Mouse (Mus musculus) cerebellum, adult 18-20 months (tissue): ENCODE data around the gene N4bp1.

Experiments
- DNase-seq, 2 experiments: peaks; one replicate each; pipeline ENCODE4 v3.0.0; 2021

Gene N4bp1

GRCm38 (mm10) chr8:86820186-86820755 lies 64.8 kb downstream of the N4bp1 start:
- no peak for DNase-seq

- no peak for DNase-seq
Measured at GRCm38 (mm10) chr8:86819426-86819825, 65.6 kb downstream of the N4bp1 start.

- DNase-seq = no peak
Measured at GRCm38 (mm10) chr8:86808990-86809960, 75.8 kb downstream of the N4bp1 start.

GRCm38 (mm10) chr8:86808239-86808638 lies 76.8 kb downstream of the N4bp1 start:
- DNase-seq = peak; percentile 35 to 54

DNA sequence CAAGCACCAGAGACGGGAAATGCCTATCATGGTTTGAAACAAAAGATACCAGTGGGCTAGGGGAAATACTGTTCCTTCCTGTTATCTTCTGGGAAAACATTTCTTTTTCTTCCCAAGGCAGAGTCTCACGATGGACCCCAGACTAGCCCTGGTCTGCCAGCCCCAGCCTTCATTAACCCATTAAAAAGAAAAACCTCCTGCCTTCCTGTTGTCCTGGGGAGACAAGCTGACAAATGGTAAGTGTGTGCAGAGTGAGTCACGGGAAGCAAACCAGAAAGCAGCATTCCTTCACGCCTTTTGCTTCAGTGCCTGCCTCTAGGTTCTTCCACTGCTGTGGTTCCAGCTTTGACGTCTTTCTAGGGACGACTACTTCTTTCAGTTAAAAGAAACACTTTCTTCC lies 83.1 kb downstream of the N4bp1 start:
- no peak for DNase-seq

- DNase-seq = no peak
Measured at GRCm38 (mm10) chr8:86800966-86801365, 84.1 kb downstream of the N4bp1 start.

- DNase-seq = no peak
Measured at GRCm38 (mm10) chr8:86798141-86798540, 86.9 kb downstream of the N4bp1 start.

DNA sequence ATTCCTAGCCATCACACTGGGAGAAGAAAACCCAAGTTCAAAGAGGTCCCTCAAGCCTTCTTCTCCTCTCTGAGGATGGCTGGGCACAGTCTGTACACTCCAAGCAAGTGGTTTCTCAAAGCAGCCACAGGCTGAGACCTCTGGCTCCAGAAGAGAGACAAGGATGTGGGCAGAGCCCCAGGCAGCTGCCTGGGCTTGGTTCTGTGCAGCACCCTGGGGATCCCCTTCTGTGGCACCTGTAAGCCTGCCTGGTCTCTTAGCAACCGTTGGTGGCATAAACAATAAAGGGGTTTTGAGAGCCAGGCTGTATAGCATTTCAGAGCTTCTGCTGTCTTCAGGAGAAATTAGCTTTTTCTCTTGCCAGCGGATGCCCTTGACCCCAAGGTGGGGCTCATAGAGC lies 87.4 kb downstream of the N4bp1 start:
- no peak for DNase-seq

GRCm38 (mm10) chr8:86794716-86795115 lies 90.3 kb downstream of the N4bp1 start:
- DNase-seq = no peak

GRCm38 (mm10) chr8:86791542-86791941 lies 93.5 kb downstream of the N4bp1 start:
- DNase-seq = no peak

DNA sequence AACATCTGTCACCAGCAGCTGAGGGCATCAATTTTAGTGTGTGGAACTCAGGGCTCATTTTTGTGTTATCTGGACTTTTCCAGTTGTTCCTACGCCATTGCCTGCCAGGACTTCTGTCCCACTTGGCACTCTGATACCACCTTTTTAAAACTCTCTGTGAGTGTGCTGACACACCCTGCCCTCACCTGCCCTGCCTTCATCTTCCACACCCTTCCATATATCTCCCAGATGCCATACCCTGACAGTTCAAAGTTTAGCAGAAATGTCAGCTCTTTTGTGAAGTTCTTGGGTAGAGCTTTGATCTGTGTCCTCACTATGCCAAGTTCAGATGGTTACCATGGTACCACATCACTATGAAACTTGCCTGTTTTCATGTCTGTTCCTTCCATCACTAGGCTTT lies 95.5 kb downstream of the N4bp1 start:
- DNase-seq = no peak

DNA sequence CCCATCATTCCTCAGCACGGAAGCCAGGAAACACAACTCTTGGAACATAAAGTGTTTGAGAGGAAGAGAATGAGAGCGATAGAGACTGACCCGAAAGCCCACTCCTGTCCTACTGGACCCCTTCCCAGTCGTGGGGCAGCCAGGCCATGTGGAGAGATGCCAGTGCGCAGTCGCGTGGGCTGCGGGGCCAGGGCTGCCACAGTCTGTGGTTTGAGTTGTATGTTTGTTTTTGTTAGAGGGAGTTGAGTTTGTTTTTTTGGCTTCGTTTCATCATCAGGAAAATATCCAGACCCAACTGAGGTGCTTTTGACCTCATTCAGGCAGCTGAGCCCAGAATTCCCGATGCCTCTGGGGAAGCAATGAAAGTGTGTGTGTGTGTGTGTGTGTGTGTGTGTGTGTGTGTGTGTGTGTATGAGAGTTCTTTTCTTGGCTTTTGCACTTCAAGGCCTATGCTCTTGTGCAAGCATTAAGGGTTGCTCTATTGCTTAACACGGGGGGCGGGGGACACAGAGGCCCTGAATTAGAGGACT lies 97.1 kb downstream of the N4bp1 start:
- DNase-seq = no peak

DNA sequence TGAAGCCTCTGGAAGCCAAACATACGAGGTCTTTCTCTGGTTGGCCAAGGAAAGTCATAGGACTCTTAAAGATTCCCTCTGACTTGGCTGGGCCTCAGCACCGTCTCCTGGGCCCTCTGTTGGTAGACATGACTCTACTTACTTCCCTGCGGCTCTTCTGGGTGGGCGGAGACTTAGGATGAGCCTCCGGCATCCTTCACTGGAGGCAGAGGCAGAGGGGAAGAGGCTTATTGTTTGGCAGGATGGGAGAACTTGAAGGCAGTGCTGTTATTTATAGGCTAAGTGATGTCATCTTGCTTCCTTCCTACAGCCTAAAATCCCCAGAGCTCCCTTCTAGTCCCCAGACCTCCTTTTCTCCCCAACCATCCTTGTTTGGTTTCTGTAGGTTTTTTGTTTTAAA lies 98.6 kb downstream of the N4bp1 start:
- DNase-seq = no peak

GRCm38 (mm10) chr8:86781094-86781493 lies 104.0 kb downstream of the N4bp1 start:
- DNase-seq = no peak

GRCm38 (mm10) chr8:86779207-86779606 lies 105.9 kb downstream of the N4bp1 start:
- no peak for DNase-seq

GRCm38 (mm10) chr8:86769945-86770715 lies 114.9 kb downstream of the N4bp1 start:
- no peak for DNase-seq

- DNase-seq = peak; percentile 7 to 8
Measured at GRCm38 (mm10) chr8:86768499-86768898, 116.6 kb downstream of the N4bp1 start.

DNA sequence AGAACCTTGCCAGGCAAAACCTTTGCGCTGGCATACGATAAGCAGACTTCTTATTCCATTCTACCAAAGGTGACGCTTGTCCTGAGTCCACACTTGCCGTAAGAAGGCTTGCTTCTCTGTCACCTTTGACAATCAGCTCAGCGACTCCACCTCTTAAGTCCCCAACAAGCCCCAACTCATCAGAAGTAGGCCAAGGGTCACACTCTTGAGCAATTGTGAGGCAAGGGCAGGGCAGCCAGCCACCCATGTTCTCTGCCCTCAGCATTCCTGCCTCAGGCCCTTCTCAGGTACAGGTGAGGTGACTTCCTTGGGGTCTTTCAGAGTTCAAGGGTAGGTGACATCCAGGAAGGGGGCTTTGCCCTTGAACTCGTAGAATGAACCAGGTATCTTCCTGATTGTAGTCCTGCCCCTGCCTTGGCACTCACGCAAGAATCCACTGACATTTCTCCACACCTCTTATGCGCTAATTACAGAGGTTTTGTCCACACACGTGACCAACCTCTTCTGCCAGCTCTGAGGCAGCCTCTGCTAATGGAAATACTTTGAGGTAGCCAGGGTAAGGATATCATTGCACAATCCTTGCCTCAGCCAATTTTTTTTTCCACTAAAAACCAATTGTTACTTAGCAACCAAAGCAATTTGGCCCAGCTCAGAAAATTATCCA lies 118.4 kb downstream of the N4bp1 start:
- DNase-seq = no peak

DNA sequence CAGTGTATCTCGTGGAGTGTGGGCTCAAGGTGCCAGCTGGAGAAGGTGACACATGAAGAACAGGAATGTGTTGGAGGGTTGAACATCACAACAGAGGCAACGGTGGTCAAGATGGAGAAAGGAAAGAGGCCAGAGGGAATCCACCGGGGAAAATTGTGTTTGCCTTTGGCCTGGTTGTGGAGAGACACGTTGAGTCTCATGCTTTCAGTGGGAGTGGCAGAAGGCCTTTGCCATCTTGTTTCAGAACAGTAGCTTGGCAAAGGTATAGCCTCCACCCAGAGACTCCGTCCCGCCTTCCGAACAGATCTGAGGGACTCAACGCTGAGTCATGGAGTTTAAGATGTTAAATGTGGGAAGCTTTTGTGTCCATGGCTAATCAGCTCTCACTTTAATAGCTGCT lies 119.4 kb downstream of the N4bp1 start:
- no peak for DNase-seq

DNA sequence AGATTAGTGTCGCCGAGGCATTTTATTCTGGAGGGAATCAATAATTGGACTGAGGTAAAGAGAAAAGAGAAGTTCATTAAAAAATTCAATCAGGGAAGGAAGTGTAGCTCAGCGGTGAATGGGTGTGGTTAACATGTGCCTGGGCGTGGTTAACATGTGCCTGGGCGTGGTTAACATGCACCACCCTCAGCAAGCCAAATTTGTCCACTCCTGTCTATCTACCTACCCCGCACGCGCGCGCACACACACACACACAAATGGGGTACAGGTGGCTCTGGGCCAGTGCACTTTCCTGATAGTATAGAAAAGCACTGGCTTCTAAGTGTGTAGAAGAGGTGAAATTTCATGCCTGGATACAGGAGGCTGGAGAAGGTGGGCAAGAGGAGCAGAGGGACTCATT lies 119.9 kb downstream of the N4bp1 start:
- no peak for DNase-seq

DNA sequence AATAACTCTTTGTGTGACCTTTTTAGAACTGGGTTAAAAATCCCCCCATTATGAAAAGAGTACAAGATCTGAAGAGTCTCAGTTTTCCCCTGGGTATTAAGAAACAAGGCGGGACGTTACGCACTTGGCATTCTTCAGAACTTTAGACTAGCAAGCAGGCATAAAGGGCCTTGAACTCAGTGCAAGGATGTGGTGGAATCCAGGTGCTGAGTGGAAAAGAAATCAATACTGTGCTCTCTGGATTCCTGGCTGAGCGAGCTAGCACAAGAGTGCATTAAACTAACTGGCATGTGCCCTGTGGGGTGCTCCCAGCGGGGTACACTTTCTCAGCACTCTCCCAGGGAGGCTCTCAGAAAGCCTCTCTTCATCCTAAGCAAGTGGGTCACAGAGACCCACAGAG lies 122.3 kb downstream of the N4bp1 start:
- DNase-seq = no peak

GRCm38 (mm10) chr8:86760746-86761145 lies 124.3 kb downstream of the N4bp1 start:
- DNase-seq = no peak

GRCm38 (mm10) chr8:86759090-86759491 lies 126.0 kb downstream of the N4bp1 start:
- DNase-seq = no peak
